Mouse (Mus musculus): ENCODE measurements around the gene Gpx4. TPM values are rescaled to one million over a fixed set of nuclear protein-coding genes. Genes with fewer than 3 reads are reported as not detected.

The Gpx4 gene
- not detected in 2 replicates for polyA plus RNA-seq (2012; ENCODE audit: insufficient read depth, insufficient read length, low replicate concordance, missing spikeins)

DNA sequence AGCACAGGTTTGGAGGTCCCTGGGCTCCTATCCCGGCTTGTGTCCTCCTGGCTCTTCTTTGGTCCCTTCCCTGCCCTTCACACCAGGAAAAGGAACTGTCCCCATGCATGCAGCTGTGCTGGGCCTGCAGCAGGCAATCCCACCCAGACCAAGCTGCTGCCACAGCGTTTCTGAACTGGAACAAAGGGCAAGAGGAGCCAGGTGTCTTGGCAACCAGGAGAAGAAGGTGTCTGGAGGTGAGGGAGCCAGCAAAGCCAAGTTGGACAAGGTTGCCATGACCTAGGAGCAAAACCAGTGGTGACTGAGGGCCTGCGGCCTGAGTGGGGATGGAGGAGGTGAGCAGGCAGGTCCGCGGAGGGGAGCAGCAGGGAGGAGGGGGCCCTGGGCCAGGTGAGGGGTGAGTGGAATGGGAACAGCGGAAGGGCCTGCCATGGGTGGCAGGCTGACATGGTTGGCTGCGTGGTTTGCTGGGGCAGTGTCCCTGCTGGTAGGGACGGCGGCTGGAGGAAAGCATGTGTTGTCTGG, at the start of gene Gpx4:
Gpx4 (plus strand) TSS at position 126 of the 525 bp plus-strand sequence.
- Histone ChIP-seq H3K4me3 (ENCODE audit: insufficient read depth, low read depth, low read length) (no peak within 1 kb of the TSS), H3K27ac (ENCODE audit: insufficient read depth, low read depth, low read length) (no peak within 1 kb of the TSS; the same call in 1 of the 2 replicates), H3K4me1 (ENCODE audit: control insufficient read depth, insufficient read depth, low read length) (peaks cover 19% of the 10 kb centered on the region)
- 59% methylated on average over 9 of the region's 9 CpGs for WGBS
- no peak for TF ChIP-seq CTCF (IDR thresholded peaks at IDR 0.05; ENCODE audit: insufficient read depth, low read depth, low read length)
- no peak for TF ChIP-seq POLR2A (IDR thresholded peaks at IDR 0.05; ENCODE audit: insufficient read depth, low read depth, low read length)

DNA sequence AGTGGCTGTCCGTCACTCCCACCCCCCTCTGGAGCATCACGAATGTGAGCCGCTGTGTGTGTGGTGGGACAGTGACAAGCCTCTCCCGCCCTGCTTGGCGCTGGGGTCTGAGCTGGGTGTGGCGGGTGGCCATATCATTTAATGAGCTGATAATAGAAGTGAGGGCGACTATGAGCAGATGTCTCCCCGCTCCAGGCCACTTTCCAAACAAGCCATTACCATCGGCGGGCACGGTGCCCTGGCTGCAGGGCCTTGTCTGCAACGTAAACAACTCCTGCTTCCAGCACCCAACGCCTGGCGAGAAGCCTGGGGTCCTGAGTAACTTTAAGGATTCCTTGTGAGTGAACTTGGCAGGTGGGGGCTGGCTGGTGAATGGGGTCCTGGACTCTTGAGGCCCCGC, 49.1 kb upstream of the Gpx4 start:
- H3K4me1 ChIP-seq (ENCODE audit: control insufficient read depth, insufficient read depth, low read length): peaks cover 16% of the 10 kb centered on the region
- WGBS: 10% methylated on average over 15 of the region's 15 CpGs
- peak overlapping the region; percentile 72 for H3K4me3 ChIP-seq (ENCODE audit: insufficient read depth, low read depth, low read length)
- no peak for TF ChIP-seq CTCF (IDR thresholded peaks at IDR 0.05; ENCODE audit: insufficient read depth, low read depth, low read length)
- TF ChIP-seq POLR2A (IDR thresholded peaks at IDR 0.05; ENCODE audit: insufficient read depth, low read depth, low read length): no peak
- no peak overlapping the region for H3K27ac ChIP-seq (ENCODE audit: insufficient read depth, low read depth, low read length)

DNA sequence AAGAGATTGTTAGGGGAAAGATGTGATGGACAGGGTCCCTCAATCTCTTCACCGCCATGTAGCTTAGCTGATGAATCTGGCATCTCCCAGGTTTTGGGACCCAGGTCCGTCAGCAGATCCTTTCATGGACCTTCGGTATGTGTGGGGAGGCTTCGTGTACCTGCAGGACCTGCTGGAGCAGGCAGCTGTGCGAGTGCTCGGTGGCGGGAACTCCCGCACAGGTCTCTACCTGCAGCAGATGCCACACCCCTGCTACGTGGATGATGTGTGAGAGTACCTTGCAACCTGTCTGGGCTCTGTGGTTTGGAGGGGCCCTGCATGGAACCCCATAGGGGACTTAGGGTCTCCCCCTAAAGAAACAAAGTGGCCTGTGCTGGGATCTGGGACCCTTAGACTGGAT, 45.0 kb upstream of the Gpx4 start:
- peaks cover 28% of the 10 kb centered on the region for H3K4me1 ChIP-seq (ENCODE audit: control insufficient read depth, insufficient read depth, low read length)
- 88% methylated on average over 9 of the region's 9 CpGs for WGBS
- no peak overlapping the region for H3K27ac ChIP-seq (ENCODE audit: insufficient read depth, low read depth, low read length)
- no peak overlapping the region for H3K4me3 ChIP-seq (ENCODE audit: insufficient read depth, low read depth, low read length)
- no peak for TF ChIP-seq CTCF (IDR thresholded peaks at IDR 0.05; ENCODE audit: insufficient read depth, low read depth, low read length)
- TF ChIP-seq POLR2A (IDR thresholded peaks at IDR 0.05; ENCODE audit: insufficient read depth, low read depth, low read length): no peak

DNA sequence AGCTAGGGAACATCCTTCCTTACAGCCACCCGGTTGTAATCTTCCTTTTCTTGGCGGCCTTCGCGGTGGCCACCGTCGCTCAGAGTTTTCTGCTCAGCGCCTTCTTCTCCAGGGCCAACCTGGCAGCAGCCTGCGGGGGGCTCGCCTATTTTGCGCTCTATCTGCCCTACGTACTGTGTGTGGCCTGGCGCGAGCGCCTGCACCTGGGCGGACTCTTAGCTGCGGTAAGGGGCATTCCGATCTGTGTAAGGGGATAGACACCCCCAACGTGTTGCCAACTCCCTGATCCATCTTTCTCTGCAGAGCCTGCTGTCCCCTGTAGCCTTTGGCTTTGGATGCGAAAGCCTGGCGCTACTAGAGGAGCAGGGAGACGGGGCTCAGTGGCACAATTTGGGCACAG, 44.1 kb upstream of the Gpx4 start:
- Histone ChIP-seq H3K27ac (ENCODE audit: insufficient read depth, low read depth, low read length) (no peak overlapping the region), H3K4me1 (ENCODE audit: control insufficient read depth, insufficient read depth, low read length) (peaks cover 21% of the 10 kb centered on the region), H3K4me3 (ENCODE audit: insufficient read depth, low read depth, low read length) (no peak overlapping the region)
- WGBS: 49% methylated on average over 21 of the region's 21 CpGs
- TF ChIP-seq POLR2A (IDR thresholded peaks at IDR 0.05; ENCODE audit: insufficient read depth, low read depth, low read length) (no peak), CTCF (IDR thresholded peaks at IDR 0.05; ENCODE audit: insufficient read depth, low read depth, low read length) (no peak)

DNA sequence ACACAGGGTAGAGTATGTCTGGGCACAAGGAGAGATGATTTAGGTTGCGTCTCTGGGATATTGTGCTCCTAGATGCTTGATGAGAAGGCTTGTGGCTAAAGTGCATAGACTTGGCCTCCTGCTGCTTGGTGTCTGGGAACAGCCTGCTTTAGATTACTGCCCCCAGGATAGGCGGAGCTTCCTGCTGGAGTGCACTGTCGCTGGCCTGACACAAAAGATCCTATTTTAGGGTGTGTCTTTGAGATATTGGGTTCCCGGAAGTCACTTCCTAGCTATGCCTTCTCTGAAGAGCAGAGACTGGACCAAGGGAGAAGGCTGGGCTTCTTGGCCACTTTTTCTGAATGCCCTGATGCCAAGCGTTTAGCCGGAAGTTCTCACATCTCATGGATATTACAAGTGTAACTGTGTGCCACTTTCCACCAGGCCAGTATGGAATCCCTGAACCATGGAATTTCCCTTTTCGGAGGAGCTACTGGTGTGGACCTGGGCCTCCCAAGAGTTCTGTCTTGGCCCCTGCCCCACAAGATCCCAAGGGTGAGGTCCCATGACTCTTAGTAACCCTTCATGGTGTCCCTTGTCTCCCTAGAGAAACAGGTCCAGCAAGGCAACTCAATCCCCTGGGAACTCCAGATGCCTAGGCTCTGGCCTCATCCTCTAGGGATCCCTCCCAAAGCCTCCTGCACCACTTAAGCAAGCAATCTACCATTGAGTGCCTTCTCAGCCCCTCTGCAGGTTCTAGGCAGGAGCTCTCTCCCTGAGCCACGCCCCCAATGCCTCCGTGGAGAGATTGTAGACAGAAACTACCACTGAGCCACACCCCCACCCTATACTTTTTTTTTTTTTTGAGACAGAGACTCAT, 43.4 kb upstream of the Gpx4 start:
- peaks cover 15% of the 10 kb centered on the region for H3K4me1 ChIP-seq (ENCODE audit: control insufficient read depth, insufficient read depth, low read length)
- 67% methylated on average over 9 of the region's 9 CpGs for WGBS
- TF ChIP-seq CTCF (IDR thresholded peaks at IDR 0.05; ENCODE audit: insufficient read depth, low read depth, low read length) (no peak), POLR2A (IDR thresholded peaks at IDR 0.05; ENCODE audit: insufficient read depth, low read depth, low read length) (no peak)
- no peak overlapping the region for H3K27ac ChIP-seq (ENCODE audit: insufficient read depth, low read depth, low read length)
- no peak overlapping the region for H3K4me3 ChIP-seq (ENCODE audit: insufficient read depth, low read depth, low read length)

DNA sequence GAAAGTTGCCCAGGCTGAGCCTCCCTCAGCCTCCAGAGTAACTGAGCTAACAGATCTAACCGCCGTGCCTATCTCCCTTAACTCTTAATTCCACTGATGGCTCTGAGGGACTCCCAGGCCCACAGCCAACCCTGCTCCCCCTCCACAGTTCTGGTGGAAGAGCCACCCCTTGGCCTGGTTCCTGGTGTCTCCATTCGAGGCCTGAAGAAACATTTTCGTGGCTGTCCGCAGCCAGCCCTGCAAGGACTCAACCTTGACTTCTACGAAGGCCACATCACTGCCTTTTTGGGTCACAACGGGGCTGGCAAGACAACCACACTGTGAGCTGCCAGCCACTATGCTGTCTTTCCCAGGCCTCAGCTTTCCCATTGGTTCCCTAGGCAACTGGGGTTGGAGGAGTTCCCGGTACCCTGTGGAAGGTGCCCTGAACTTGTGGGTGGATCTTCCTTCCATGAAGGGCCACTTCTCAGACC, 42.7 kb upstream of the Gpx4 start:
- no peak for TF ChIP-seq CTCF (IDR thresholded peaks at IDR 0.05; ENCODE audit: insufficient read depth, low read depth, low read length)
- no peak for TF ChIP-seq POLR2A (IDR thresholded peaks at IDR 0.05; ENCODE audit: insufficient read depth, low read depth, low read length)
- Histone ChIP-seq H3K4me1 (ENCODE audit: control insufficient read depth, insufficient read depth, low read length) (peaks cover 15% of the 10 kb centered on the region), H3K27ac (ENCODE audit: insufficient read depth, low read depth, low read length) (no peak overlapping the region), H3K4me3 (ENCODE audit: insufficient read depth, low read depth, low read length) (no peak overlapping the region)
- 48% methylated on average over 8 of the region's 8 CpGs for WGBS

DNA sequence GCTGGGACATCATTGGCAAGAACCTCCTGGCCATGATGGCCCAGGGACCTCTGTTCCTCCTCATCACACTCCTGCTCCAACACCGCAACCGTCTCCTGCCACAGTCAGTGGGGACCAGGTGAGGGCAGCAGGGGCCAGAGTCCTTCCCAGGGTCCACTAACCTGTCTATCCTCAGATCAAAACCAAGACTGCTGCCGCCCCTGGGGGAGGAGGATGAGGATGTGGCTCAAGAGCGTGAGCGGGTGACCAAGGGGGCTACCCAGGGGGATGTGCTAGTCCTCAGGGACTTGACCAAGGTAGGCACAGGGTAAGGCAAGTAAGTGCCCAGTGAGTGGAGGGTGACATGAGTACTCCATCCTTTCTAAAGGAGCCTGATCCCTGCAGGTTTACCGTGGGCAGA, 35.2 kb upstream of the Gpx4 start:
- no peak overlapping the region for H3K4me3 ChIP-seq (ENCODE audit: insufficient read depth, low read depth, low read length)
- TF ChIP-seq POLR2A (IDR thresholded peaks at IDR 0.05; ENCODE audit: insufficient read depth, low read depth, low read length) (no peak), CTCF (IDR thresholded peaks at IDR 0.05; ENCODE audit: insufficient read depth, low read depth, low read length) (no peak)
- H3K4me1 ChIP-seq (ENCODE audit: control insufficient read depth, insufficient read depth, low read length): no peaks in the 10 kb centered on the region
- H3K27ac ChIP-seq (ENCODE audit: insufficient read depth, low read depth, low read length): no peak overlapping the region
- WGBS: 92% methylated on average over 6 of the region's 6 CpGs

DNA sequence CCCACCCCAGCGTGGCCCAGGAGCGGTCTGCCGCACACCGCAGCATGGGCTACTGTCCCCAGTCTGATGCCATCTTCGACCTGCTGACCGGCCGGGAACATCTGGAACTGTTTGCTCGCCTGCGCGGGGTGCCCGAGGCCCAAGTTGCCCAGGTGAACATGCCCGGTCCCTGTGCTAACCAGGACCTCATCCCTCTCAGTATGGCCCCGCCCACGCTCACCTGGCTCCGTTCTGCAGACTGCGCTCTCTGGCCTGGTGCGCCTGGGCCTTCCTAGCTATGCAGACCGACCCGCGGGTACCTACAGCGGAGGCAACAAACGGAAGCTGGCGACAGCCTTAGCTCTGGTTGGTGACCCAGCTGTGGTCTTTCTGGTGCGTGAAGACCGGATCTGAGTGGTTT, 33.4 kb upstream of the Gpx4 start:
- no peaks in the 10 kb centered on the region for H3K4me1 ChIP-seq (ENCODE audit: control insufficient read depth, insufficient read depth, low read length)
- H3K4me3 ChIP-seq (ENCODE audit: insufficient read depth, low read depth, low read length): no peak overlapping the region
- WGBS: 56% methylated on average over 25 of the region's 25 CpGs
- no peak for TF ChIP-seq CTCF (IDR thresholded peaks at IDR 0.05; ENCODE audit: insufficient read depth, low read depth, low read length)
- no peak for TF ChIP-seq POLR2A (IDR thresholded peaks at IDR 0.05; ENCODE audit: insufficient read depth, low read depth, low read length)
- H3K27ac ChIP-seq (ENCODE audit: insufficient read depth, low read depth, low read length): no peak overlapping the region

Measured in olfactory bulb, adult 2 months (tissue).